Mouse (Mus musculus) telencephalon, adult 2 months (tissue): ENCODE data around the gene Ccnd3.

Experiments used
- DNase-seq: peaks from one replicate; pipeline ENCODE4 v3.0.0-alpha.2; 2011; ENCODE audit warnings: low read depth, low spot score

Ccnd3 gene

DNA sequence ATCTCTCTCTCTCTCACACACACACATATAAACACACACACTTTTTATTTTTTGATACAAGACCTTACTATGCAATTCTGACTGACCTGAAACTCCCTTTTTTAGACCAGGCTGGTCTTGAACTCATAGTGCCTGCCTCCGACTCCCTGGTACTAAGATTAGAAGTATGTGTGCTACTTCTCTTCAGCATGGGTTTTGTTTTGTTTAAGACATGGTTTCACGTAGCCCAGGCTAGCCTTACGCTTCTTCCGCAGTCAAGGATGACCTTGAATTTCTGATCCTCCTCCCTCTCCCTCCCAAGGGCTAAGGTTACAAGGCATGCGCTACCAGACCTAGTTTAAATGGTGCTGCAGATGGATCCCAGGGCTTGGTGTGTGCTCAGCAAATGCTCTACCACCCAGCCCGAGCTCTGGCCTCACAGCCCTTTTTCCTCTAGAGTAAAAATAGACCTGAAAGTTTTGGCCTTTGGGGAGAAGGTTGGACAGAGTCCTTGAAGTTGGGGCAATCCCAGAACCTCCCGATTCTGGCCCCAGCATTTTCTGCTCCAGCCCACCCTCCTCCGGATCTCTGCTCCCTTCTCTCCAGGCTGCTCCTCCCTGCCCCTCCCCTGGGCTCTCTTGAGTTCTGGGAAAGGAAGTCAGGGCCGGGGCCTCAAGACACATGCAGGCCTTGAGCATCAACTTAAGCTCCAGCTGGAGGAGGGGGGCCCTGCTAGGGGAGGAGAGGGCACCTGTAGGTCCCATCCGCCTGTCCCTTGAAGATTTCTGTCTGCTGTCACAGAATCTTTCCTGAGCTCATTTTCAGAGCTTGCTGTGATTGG is 8.3 kb downstream of the Ccnd3 start:
- no peak for DNase-seq

DNA sequence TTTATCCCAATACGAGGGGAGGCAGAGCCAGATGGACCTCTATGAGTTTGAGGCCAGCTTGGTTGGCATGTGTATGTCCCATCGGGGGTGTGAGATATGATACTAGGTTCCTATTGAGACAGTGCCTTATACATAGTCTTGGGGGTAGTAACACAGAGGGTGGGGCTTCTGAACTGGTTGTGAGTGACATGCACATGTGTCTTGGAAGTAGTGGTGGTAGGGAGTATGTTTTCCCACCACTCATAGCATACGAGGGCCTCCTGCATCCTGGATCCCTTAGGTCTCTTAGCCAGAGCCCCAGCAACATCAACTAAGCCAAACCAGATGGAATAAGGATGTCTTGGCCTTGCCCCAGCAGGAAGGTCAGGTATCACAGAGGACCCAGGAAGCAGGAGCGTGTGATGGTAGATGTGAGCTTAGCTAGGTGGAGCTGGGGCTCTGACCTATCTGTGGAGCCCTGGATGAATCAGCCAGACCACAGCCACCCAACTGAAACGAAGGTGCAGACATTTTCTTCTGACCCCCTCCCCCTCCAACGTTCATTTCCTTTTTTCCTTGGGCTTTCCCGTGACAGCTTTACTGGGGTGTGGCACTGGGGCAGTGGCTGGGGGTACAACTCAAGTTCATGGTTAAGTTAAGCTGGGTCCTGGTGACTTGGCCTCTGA is 10.5 kb downstream of the Ccnd3 start:
- no peak for DNase-seq

DNA sequence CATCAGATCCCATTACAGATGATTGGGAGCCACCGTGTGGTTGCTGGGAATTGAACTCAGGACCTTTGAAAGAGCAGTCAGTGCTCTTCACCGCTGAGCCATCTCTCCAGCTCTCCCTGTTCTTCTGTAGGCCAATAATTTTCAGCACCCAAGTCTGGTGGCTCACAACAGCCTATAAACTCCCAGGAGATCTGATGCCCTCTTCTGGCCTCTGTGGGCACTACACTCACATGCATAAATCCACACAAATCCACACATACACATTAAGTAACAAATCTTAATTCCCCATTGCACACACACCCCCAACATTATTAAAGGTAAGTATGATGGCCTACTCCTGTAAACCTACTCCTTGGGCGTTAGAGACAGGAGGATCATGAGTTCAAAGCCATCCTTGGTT is 11.4 kb downstream of the Ccnd3 start:
- no peak for DNase-seq

DNA sequence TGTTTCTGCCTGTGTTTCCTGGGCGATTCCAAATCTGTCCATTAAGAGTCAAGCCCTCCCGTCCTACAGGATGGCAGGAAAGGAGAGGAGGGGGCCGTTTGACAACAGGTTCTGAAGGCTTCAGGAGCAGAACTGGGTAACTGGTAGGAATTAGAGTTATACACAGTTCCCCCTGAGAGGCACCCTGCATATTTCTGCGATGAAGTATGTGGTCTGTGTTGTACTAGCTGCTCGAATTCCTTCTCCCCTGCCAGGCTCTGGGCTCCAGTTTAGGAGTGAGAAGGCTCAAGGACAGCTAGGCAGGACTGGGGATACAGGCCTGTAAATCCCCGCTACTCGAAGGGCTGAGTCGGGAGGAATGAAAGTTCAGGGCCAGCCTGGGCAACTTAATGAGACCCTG is 13.4 kb downstream of the Ccnd3 start:
- no peak for DNase-seq

DNA sequence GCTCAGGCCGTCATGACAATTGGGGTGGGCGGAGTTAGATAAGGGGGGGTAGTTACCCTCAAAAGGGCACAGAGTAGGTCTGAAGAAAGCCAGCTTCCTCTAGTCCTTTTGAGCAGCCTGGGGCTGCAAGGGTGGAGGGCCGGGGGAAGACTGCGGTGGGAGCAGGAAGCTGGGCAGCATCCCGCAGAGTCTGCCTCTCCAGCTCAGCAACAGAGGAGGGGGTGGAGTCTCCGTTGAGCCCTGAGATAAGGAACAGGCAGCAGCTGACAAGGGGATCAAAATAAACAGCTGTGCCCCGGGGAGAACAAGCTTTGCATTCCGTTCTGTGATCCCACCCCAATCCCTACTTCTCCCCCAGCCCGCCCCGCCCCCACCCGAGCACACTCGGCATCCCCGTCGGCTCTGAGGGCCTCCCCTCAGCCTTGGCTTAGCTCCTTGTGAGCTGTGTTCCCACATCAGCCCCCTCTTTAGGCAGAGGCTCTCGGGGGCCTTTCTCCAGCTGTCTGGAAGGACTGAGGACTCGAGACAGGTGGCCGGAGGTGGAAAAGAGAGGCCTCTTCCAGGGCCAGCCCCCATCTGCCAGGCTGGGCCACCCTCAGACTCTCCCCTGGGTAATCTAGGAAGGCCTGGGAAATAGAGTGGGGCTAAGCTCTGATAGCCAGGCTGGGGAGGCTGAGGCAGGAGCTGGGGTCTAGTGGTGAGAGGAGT is 16.9 kb downstream of the Ccnd3 start:
- DNase-seq = no peak

DNA sequence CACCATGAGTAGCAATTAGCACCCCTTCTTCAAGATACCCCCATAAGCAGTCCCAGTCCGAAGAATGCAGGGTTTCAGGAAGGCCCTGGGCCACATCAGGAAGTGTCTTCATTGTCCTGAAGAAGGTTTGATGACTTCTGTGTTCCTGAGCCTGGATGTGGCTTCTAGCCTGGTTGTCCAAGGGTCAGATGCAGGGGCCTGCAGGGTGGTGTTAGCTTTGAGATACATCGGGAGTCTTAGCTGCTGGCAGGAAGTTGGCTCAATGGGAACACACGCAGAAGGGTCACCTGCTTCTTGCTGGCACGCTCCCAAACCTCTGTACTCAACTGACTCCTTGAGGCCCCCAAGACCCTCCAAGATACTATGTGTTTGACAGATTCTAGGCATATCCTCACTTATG is 17.7 kb downstream of the Ccnd3 start:
- DNase-seq = no peak

DNA sequence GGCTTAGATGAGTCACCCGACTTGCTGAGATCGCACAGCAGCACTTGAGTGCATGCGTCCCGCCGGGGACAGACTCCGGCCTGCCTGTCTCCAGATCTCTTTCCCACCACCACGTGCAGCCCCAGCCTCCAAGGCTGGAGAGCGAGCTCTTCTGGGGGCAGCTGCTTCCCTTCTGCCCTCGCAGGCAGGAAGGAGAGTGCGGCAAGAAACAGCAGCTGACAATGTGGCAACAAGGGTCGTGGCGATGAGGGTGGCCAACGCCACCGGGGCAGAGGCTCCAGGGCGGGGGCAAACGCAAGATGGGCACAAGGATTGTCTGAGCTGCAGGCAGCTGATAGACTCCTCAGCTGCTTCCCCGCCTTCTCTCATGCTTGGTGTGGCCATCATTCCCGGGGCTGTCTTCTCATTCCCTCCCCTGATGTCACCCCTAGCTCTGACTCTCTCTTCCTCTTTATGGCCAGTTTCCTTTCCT is 18.4 kb downstream of the Ccnd3 start:
- no peak for DNase-seq

DNA sequence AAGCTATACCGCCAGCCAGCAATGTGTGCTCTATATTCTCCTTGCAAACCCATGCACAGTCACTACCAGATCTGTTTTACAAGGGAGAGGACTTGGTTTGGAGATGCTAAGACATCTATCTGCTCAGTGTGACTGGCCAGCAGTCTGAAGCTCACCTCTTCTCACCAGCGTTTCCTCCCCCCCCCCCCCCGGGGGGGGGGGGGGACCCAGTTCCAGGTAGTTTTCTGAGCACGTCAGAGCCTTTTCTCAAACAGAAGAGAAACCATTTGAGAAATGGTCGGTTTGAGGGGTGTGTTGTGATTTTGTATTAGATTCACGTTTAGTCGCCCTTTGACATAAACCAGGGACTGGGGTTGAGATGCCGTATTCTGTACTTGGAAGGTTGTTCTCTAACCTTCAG is 19.2 kb downstream of the Ccnd3 start:
- no peak for DNase-seq

DNA sequence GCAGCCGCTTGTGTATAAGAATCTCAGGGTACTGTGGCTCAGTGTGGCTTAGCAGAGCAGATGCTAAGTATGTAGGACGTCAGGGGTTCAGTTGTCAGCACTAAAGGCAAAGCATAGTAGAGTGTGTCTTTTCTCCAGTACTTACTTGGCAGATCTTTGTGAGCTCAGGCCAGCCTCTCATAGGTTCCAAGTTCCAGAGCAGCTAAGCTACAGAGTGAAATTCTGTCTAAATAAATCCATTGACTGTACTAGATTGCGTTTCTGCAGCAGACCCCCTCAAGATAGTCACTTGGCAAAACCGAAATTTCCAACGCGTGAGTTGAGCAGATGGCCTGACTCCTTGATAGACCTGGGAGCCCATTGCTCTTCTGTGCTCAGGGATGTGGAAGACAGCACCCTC is 20.1 kb downstream of the Ccnd3 start:
- no peak for DNase-seq

DNA sequence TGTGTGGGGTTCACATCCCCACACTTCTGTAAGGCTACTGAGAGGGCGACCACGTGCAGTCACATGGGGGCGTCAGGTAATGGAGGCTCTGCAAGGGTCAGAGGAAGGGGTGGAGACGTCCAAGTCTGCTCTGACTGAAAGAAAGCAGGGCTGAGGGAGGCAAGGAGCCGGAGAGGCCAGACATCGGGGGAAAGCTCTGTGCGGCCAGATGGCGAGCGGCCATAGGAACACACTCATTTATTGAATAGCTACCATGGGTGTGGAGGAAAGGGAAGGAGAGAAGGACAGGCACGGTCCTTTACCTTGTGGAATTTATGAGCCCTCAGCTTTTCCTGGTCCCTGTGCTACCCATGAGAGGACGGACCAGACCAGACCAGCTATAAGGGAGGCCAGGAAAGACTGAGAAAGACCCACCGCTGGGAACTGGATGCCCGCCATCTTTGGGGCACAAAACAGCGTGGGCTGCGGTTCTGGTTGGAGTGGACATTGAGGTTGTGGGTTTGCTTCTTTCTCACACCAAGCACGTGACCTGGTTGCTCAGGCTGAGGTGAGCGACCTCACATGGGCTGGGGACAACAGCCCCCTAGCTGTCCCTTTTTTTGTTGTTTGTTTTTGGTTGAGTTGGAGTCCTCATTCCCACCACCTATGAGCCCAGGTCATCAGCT is 22.1 kb downstream of the Ccnd3 start:
- no peak for DNase-seq

DNA sequence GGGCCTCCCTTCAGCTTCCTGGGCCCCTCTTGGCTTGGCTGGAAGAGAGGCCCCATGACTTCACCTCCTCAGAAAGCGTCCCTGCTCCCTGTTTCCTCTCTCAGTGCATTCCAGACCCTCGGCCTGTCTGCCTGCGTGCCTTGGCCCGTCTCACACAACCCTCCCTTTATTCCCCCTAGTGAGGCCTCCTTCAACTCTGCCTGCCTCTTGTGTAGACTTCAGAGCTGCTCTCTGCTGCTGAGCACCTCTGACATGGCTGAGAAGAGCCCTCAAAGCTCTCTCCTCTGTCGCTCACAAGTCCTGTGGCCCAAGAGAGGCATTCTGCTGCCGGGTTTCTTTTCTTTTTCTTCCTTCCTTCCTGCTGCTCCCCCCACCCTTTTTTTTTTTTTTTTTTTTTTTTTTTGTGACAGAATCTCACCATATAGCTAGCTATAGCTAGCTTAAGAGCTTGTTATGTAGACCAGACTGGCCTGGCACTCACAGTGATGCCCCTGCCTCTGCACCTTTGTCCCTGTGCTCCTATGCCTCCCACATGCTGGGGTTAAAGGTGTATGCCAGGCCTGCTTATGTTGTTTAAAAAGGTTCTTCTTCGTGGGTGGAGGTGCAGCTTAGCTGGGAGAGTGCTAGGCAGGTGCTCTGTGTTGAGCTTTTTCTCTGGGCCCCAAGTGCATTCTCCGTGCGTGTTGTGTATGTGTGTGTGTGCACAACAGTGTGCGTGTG is 22.9 kb downstream of the Ccnd3 start:
- DNase-seq = no peak

DNA sequence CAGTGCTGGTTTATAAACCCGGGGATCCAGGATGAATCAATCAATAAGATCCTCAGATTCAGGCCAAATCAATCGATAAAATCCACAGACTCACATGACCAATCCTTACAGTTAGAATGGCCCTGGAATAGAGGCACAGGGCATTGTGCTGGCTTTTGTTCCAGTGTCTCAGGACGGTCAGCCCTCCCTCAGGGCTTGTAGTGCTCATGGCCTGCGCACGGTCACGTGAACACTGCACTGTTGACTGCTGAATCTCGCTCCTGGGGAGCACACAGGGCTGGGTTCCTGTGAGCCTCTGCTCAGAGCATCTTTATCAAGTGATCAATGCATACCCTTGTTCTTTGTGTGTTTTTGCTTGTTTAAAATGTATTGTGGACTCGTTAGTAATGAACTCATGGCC is 24.1 kb downstream of the Ccnd3 start:
- no peak for DNase-seq

DNA sequence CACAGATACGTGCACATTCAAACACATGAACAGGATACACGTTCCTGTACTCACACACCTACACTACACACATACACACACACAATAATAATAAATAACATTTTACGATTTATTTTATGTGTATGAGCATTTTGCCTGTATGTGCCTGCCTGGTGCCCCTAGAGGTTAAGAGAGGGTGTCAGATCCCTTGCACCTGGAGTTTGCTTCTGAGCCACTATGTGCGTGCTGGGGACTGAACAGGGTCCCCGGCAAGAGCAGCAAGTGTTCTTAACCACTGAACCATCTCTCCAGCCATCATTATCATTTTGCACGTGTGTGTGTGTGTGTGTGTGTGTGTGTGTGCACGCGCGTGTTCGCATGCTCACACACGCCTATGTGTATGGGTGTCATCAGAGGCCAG is 24.7 kb downstream of the Ccnd3 start:
- no peak for DNase-seq

DNA sequence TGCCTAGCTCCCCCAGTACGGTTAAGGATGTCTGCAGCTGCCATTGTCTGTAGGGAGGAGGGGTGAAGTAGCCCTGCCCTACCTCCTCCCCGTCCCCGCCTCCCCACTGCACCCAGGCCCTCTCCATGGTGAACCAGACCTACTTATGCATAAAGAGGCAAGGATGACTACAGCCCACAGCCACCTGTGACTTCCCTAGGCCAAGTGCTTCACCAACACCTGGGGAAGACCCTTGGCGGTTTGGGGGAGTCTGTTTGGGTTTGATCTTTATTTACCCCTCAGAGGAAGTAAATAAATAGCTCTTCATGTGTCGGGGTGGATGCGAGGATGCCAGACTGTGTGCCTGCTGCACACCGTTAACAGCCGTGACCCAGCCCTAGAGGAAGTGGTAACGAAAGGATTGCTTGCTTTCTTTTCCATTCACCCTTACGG is 26.6 kb downstream of the Ccnd3 start:
- no peak for DNase-seq

DNA sequence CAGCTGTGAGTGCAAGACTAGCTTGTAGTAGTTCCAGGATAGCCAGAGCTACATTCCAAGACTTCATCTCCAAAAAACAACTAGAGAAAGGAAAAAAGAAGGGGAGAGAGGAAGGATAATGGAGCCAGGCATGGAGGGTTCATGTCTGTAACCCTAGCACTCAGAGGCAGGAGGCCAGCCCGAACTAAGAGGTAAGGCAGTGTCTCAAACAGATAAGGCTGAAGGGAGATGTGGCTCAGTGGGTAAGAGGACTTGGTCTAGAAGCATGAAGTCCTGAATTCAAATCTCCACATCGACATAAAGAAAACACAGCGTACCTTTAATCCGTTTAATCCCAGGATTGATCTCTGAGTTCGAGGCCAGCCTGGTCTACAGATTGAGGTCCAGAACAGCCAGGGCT is 27.5 kb downstream of the Ccnd3 start:
- no peak for DNase-seq

DNA sequence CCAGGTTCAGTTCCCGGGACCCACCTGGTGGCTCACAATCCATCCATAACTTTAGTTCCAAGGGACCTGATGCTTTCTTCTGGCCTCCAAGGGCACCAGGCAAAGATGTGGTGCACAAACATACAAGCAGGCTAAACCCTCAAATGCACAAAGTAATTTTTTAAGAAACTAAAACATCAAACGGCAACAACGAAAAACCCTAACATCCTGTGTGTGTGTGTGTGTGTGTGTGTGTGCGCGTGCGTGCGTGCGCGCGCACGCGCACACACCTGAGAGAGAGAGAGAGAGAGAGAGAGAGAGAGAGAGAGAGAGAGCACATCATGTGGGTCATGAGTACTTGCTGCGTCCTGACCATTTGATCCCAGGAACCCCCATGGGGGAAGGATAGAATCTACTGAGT is 28.8 kb downstream of the Ccnd3 start:
- no peak for DNase-seq

DNA sequence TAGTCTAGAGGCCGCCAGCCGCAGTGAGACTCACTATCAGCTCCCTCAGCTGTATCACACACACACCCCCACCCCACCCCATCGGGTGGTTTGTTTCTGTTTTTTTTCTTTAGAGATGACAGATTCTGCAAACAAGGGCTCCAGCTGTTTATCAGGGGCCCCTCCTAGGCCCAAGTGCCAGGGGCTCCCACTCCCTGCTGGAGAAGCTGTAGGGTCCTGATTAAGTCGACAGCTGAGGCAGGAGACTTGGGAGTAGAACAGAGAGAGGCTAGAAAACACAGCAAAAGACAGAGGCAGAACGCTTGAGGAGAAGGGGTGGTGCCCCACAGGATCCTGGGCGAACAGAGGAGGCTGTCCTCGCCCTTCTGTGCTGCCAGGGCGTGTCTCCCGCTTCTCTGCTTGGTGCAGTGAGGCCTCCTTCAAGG is 31.0 kb downstream of the Ccnd3 start:
- DNase-seq = no peak

DNA sequence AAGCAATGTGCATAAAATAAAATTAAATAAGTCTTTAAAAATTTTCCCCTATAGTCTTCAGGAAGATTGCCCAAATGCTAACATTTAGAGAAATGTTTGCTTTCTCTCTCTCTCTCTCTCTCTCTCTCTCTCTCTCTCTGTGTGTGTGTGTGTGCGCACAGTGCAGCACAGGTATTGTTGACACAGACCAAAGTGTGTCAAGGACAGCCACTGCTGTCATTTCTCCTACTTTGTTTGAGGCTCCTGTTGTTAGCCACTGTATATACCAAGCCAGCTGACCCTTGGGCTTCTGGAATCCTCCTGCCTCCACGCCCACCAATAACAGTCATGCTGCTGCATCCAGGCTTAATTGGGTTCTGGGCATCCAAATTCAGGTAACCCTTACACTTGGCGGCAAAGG is 33.2 kb downstream of the Ccnd3 start:
- no peak for DNase-seq

DNA sequence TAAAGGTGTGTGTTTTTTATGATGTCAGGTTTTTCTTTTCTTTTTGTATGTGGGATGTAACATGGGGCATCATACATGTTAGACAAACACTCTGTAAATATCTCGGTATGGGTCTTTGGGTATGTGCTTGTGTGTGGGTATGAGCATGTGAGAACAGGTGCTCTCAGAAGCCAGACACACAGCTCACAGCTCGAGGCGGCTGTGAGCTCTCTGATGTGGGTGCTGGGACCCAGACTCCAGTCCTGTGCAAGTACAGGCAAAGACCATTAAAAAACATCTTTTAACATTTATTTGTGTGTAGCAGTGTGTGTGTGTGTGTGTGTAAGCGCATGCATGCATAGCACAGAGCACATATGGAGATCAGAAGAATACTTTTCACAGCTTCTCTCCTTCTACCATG is 34.3 kb downstream of the Ccnd3 start:
- DNase-seq = no peak

DNA sequence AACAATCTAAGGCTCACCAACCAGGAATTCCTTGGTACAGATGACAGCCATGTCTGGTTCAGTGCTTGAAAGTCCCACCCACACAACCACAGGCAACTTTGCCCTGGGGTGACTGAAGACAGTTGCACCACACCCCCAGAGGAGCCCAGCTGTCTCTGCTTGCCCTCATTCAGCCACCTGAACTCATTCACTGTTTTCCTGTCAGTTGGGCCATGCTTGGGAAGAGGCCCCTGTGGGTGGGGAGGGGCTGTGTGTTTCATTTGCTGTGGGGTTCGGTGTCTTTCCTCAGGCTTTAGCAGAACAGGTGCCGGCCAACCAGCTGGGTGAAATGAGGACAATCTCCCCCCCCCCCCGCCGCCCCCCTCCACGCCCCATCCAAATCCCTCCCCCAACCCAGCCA is 37.2 kb downstream of the Ccnd3 start:
- DNase-seq = no peak

DNA sequence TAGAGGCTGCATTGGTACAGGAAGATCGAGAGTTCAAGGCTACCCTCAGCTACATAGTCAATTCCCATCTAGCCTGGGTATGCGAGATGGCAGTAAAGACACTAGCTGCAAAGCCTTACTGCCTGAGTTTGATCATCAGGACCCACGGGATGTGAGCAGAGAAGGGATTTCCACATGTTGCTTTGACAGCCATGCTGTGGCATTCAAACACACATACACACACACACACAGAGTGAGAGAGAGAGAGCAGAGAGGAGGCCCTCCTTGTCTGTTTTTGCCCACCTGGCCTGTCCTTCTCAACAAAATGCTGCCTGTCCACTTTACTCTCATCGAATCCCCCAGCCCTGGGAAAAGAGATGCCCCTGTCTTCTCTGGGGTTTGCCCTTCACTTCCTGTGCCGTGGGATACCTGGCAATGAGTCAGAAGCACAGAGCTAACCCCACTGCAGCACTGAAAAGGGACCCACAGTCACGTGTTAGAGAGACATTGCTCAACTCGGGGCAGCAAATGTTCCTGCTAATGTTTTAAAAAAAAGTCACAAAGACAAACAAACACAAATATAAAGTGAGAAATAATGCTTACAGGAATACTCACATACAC is 38.3 kb downstream of the Ccnd3 start:
- DNase-seq = no peak
